Mouse (Mus musculus) neural tube, embryonic 11.5 days (tissue): ENCODE data around the gene Gm49361. TPM values are rescaled to one million over a fixed set of nuclear protein-coding genes. Genes with fewer than 3 reads are reported as not detected.
"Not testable (repeated sequence)": the region's sequence is repeated elsewhere in the genome, so short reads cannot be mapped to it uniquely, and the experiment has no call there.

Source experiments
- ATAC-seq: fragments of 200-750 bp; cut with Nextera tagmentation; 2 replicates; pipeline ENCODE4 v1.8.0; 2017; ENCODE audit warnings: moderate number of reproducible peaks, mild to moderate bottlenecking, moderate TSS enrichment, moderate library complexity; ENCODE audit not compliant: insufficient read depth, low FRiP score, low TSS enrichment
- DNase-seq: peaks from one replicate; pipeline ENCODE4 v3.0.0-alpha.2; 2015; ENCODE audit warnings: low spot score
- H3K27ac ChIP-seq: fragments of 300-500 bp; sonication (generic); 2 replicates; pipeline ENCODE4 v1.5.1; 2014; ENCODE audit warnings: low read depth, mild to moderate bottlenecking, low read length
- H3K27me3 ChIP-seq: fragments of 300-500 bp; sonication (generic); 2 replicates; pipeline ENCODE4 v1.6.1; 2014; ENCODE audit warnings: mild to moderate bottlenecking, low read length, mixed read lengths; ENCODE audit not compliant: control insufficient read depth, insufficient read depth
- H3K36me3 ChIP-seq: fragments of 300-500 bp; sonication (generic); 2 replicates; pipeline ENCODE4 v1.6.1; 2014; ENCODE audit warnings: mild to moderate bottlenecking, low read length, moderate library complexity, mixed read lengths; ENCODE audit not compliant: control insufficient read depth, insufficient read depth
- H3K4me1 ChIP-seq: fragments of 300-500 bp; sonication (generic); 2 replicates; pipeline ENCODE4 v1.6.1; 2014; ENCODE audit warnings: low read length, mixed read lengths; ENCODE audit not compliant: control insufficient read depth, insufficient read depth
- H3K4me2 ChIP-seq: fragments of 300-500 bp; sonication (generic); 2 replicates; pipeline ENCODE4 v1.6.1; 2014; ENCODE audit warnings: low read depth, mild to moderate bottlenecking, moderate library complexity
- H3K4me3 ChIP-seq: fragments of 300-500 bp; sonication (generic); 2 replicates; pipeline ENCODE4 v1.5.1; 2014; ENCODE audit warnings: low read depth, low read length
- H3K9ac ChIP-seq: fragments of 300-500 bp; sonication (generic); 2 replicates; pipeline ENCODE4 v1.6.1; 2014; ENCODE audit warnings: mild to moderate bottlenecking, low read length
- H3K9me3 ChIP-seq: fragments of 300-500 bp; sonication (generic); 2 replicates; pipeline ENCODE4 v1.6.1; 2016; ENCODE audit warnings: low read length; ENCODE audit not compliant: control insufficient read depth
- WGBS: fragments of 180-500 bp; shearing (Covaris S2); extraction: QIAGEN DNeasy Blood & Tissue Kit; methylation state at CpG from one replicate; pipeline ENCODE4 v1.1.7; 2014; 5-methylcytosine and 5-hydroxymethylcytosine counted together
- polyA plus RNA-seq: library from polyadenylated mRNA; unstranded; fragments of >200 nt; fragmentation: Nextera tagmentation; extraction: Ambion mirVana; gene quantifications from 2 replicates; pipeline ENCODE4 v1.2.1, GENCODE M21; 2014

Gene Gm49361
- polyA plus RNA-seq, 1 experiment from 2014 or later = not detected

GRCm38 (mm10) chr14:57688066-57688465 is 57.8 kb downstream of the Gm49361 start:
- not testable (repeated sequence) for H3K36me3 ChIP-seq, H3K4me3 ChIP-seq, ATAC-seq, H3K4me1 ChIP-seq, H3K27ac ChIP-seq, H3K4me2 ChIP-seq, H3K9ac ChIP-seq, DNase-seq, H3K27me3 ChIP-seq, H3K9me3 ChIP-seq
- 95% methylated on average over 7 of the region's 7 CpGs for WGBS

DNA sequence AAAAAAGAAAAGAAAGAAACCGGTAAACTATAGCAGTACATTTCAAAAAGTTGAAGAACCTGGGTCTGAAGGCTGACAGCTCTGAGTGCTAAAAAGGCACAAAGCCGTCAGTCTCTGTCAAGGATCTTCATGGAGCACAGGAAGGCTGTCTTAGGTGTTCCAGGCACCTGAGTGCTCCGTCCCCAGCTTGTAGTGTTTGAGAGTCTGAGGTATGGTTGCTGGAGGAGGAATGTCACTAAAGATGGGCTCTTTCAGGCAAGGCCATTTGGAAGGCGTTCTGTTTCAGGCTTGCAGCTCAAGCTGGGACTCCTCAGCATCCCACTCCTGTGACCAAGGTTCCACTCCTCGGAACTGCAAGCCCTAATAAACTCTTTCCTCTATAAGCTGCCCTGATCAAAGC is 58.5 kb downstream of the Gm49361 start:
- Histone ChIP-seq H3K9me3 (no peaks in the 10 kb centered on the region), H3K4me3 (no peak overlapping the region), H3K27me3 (no peaks in the 10 kb centered on the region), H3K9ac (no peak overlapping the region), H3K27ac (no peak overlapping the region), H3K4me1 (no peaks in the 10 kb centered on the region), H3K36me3 (no peaks in the 10 kb centered on the region), H3K4me2 (no peak overlapping the region)
- DNase-seq (no peak), ATAC-seq (no peak)
- 85% methylated on average over 5 of the region's 5 CpGs for WGBS

DNA sequence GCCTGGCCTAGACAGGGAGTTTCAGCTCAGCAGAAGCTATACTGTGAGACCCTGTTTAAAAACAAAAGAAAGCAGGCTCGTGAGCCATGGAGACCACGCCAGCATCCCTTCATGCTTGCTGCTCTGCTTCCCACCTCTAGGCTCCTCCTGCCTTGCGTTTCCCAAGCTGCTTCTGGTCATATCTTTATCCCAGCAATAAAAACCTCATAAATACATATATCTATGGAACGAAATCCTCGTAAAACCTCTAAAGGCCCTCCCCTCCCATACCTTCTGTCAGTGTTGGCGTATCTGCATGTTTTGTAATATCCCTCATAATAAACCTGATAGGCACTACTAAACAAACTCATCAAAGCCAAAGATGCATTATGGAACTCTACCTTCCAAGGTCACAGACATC is 59.3 kb downstream of the Gm49361 start:
- Histone ChIP-seq H3K4me2 (no peak overlapping the region), H3K4me3 (no peak overlapping the region), H3K4me1 (no peaks in the 10 kb centered on the region), H3K9ac (no peak overlapping the region), H3K36me3 (no peaks in the 10 kb centered on the region), H3K27ac (no peak overlapping the region), H3K9me3 (no peaks in the 10 kb centered on the region), H3K27me3 (no peaks in the 10 kb centered on the region)
- ATAC-seq (no peak), DNase-seq (no peak)
- 94% methylated on average over 6 of the region's 6 CpGs for WGBS

- Histone ChIP-seq H3K9me3 (no peaks in the 10 kb centered on the region), H3K4me3 (no peak overlapping the region), H3K4me2 (no peak overlapping the region), H3K9ac (no peak overlapping the region), H3K27me3 (no peaks in the 10 kb centered on the region), H3K36me3 (no peaks in the 10 kb centered on the region), H3K27ac (no peak overlapping the region), H3K4me1 (no peaks in the 10 kb centered on the region)
- WGBS = 13% methylated on average over 1 of the region's 1 CpGs
- DNase-seq (peak; percentile 48), ATAC-seq (no peak)
These were observed 61.3 kb downstream of the Gm49361 start for GRCm38 (mm10) chr14:57684579-57684978.

- H3K9ac ChIP-seq = no peak overlapping the region
These were observed 63.2 kb downstream of the Gm49361 start for GRCm38 (mm10) chr14:57682751-57683150.

GRCm38 (mm10) chr14:57679958-57680535 is 65.9 kb downstream of the Gm49361 start:
- Histone ChIP-seq H3K4me2 (no peak overlapping the region), H3K4me1 (no peaks in the 10 kb centered on the region), H3K27me3 (no peaks in the 10 kb centered on the region), H3K36me3 (no peaks in the 10 kb centered on the region), H3K9ac (no peak overlapping the region), H3K9me3 (no peaks in the 10 kb centered on the region), H3K27ac (no peak overlapping the region), H3K4me3 (no peak overlapping the region)
- 43% methylated on average over 5 of the region's 5 CpGs for WGBS
- DNase-seq (peak; percentile 86), ATAC-seq (0 out of 2 replicates have a peak, but pooled peaks have one; percentile 48)

More at GRCm38 (mm10) chr14:57682751-57683150, 63.2 kb downstream of the Gm49361 start:
- H3K36me3 ChIP-seq = no peaks in the 10 kb centered on the region
- H3K9me3 ChIP-seq = no peaks in the 10 kb centered on the region
- ATAC-seq (no peak), DNase-seq (no peak)
- H3K4me3 ChIP-seq = no peak overlapping the region
- H3K27ac ChIP-seq = no peak overlapping the region
- WGBS = 87% methylated on average over 4 of the region's 4 CpGs
- H3K4me1 ChIP-seq = no peaks in the 10 kb centered on the region
- no peaks in the 10 kb centered on the region for H3K27me3 ChIP-seq
- no peak overlapping the region for H3K4me2 ChIP-seq

GRCm38 (mm10) chr14:57679523-57679922 is 66.4 kb downstream of the Gm49361 start:
- DNase-seq (no peak), ATAC-seq (no peak)
- H3K4me1 ChIP-seq = no peaks in the 10 kb centered on the region
- no peak overlapping the region for H3K9ac ChIP-seq
- H3K27ac ChIP-seq = no peak overlapping the region
- no peaks in the 10 kb centered on the region for H3K9me3 ChIP-seq
- no peaks in the 10 kb centered on the region for H3K36me3 ChIP-seq
- no peak overlapping the region for H3K4me3 ChIP-seq
- 29% methylated on average over 1 of the region's 1 CpGs for WGBS
- H3K27me3 ChIP-seq = no peaks in the 10 kb centered on the region
- no peak overlapping the region for H3K4me2 ChIP-seq

- Histone ChIP-seq H3K36me3 (no peaks in the 10 kb centered on the region), H3K4me1 (no peaks in the 10 kb centered on the region), H3K4me3 (no peak overlapping the region), H3K27me3 (no peaks in the 10 kb centered on the region), H3K27ac (no peak overlapping the region), H3K9me3 (no peaks in the 10 kb centered on the region), H3K9ac (no peak overlapping the region), H3K4me2 (no peak overlapping the region)
- DNase-seq = no peak
- ATAC-seq = no peak
- 71% methylated on average over 2 of the region's 2 CpGs for WGBS
These were observed 70.4 kb downstream of the Gm49361 start for GRCm38 (mm10) chr14:57675481-57675880.

DNA sequence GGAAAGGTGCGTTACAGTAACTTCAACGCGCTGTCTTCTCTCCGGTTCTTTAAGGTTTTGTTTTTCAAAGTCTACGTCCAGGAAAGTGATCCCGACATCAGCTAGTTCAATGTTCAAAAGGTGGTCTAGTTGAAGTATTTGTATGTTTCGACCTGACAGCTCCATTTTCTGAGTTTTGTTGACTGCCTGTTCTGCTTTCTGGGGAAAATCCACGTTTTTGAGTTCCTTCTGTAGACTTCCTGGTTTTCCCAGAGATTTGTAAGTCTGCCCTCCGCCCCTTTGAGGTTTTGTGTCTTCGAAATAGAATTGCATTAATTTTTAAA is 80.3 kb downstream of the Gm49361 start:
- H3K36me3 ChIP-seq = no peaks in the 10 kb centered on the region
- H3K4me1 ChIP-seq = 0 out of 2 replicates have a peak, but pooled peaks cover 4% of the 10 kb centered on the region
- peak overlapping the region; percentile 81 for H3K4me2 ChIP-seq
- DNase-seq = no peak
- no peak for ATAC-seq
- no peaks in the 10 kb centered on the region for H3K27me3 ChIP-seq
- H3K4me3 ChIP-seq = peak overlapping the region; percentile 80
- WGBS = 17% methylated on average over 10 of the region's 10 CpGs
- peak overlapping the region; percentile 91 for H3K9ac ChIP-seq
- peak overlapping the region; percentile 96; the same call in 1 of the 2 replicates for H3K27ac ChIP-seq
- H3K9me3 ChIP-seq = no peaks in the 10 kb centered on the region
